Mouse (Mus musculus) testis, adult 10 weeks (tissue): Measurements from ENCODE around the gene Slc6a1. TPM values are rescaled to one million over a fixed set of nuclear protein-coding genes. Genes with fewer than 3 reads are reported as not detected.

ENCODE experiments used
- polyA plus RNA-seq: library from polyadenylated mRNA; stranded (reverse); fragments of 350-450 nt; fragmentation: Illumina TruSeq; extraction: RNeasy Lipid Tissue Mini Kit (QIAGEN cat#74804); gene quantifications from one replicate; pipeline ENCODE4 v1.2.3, GENCODE M21; 2014; ENCODE audit warnings: low read depth, low replicate concordance

Gene Slc6a1
- not detected for polyA plus RNA-seq

GRCm38 (mm10) chr6:114282469-114283277 is at the start of gene Slc6a1:
Gene Slc6a1, plus strand, starts transcription at chr6:114282635.

Other genes with a start within 250 kb of the Slc6a1 start
- 0.13 TPM for gene Atp2b2, start 240.0 kb upstream of the Slc6a1 start, polyA plus RNA-seq
- 0.31 TPM for gene Slc6a11, start 151.4 kb upstream of the Slc6a1 start, polyA plus RNA-seq
- 0.07 TPM for gene Hrh1, start 115.3 kb downstream of the Slc6a1 start, polyA plus RNA-seq